Mouse (Mus musculus) stomach, postnatal 0 days (tissue): ENCODE measurements around the gene Arhgap31.

Source experiments
- CTCF ChIP-seq: IDR thresholded peaks from 2 replicates; pipeline ENCODE4 v1.5.1; 2016; ENCODE audit warnings: antibody characterized with exemption, low read depth, mild to moderate bottlenecking, moderate library complexity
- EP300 ChIP-seq: optimal IDR thresholded peaks from 2 replicates; pipeline ENCODE3; 2016; ENCODE audit warnings: antibody characterized with exemption

GRCm38 (mm10) chr16:38683094-38683493 lies 30.0 kb downstream of the Arhgap31 start:
- TF ChIP-seq CTCF (no peak), EP300 (no peak)
